ENCODE assay signal across 8 mouse cellular contexts in genomic region chr7:110061199-110061751, GRCm38 (mm10). TPM values are rescaled to one million over a fixed set of nuclear protein-coding genes. Genes with fewer than 3 reads are reported as not detected.
A peak's percentile ranks its signal among the peaks of the same experiment; 100 is the strongest.
DNase-seq lines count a peak whose midpoint lies in the region; ATAC-seq and TF ChIP-seq lines count a peak whose summit lies in the region.

Zfp143 (plus strand) TSS chr7:110061217.

- TF ChIP-seq CTCF in cortical plate, adult 2 months (IDR thresholded peaks at IDR 0.05; ENCODE audit: extremely low read depth, insufficient read depth, low read length) = no peak

- no peaks in the 10 kb centered on the region for H3K27me3 ChIP-seq in megakaryocyte, embryonic 14.5 days (replicated peaks)

- peak within 1 kb of the TSS; percentile 99 for H3K4me3 ChIP-seq in cortical plate, adult 2 months (ENCODE audit: insufficient read depth, low read length)
- H3K4me3 ChIP-seq in megakaryocyte, embryonic 14.5 days (replicated peaks) = peak within 1 kb of the TSS; percentile 97

- ATAC-seq in activated CD4-positive, CD25-positive, alpha-beta regulatory T cell, adult 4 months = peak; percentile 96

- peak; percentile 100 for DNase-seq in gastrocnemius, adult 8-10 months (ENCODE audit: low spot score in 2 of 2)
- DNase-seq in hindlimb bud, embryonic 11.5 days (ENCODE audit: extremely low spot score, low read depth, low spot score) = peak; percentile 99
- DNase-seq in left cerebral cortex, adult 8-10 months (ENCODE audit: low spot score in 2 of 2) = peak; percentile 100
- DNase-seq in right cerebral cortex, postnatal 10 days (ENCODE audit: low spot score in 2 of 2) = peak; percentile 100
- DNase-seq in urinary bladder, postnatal 25 days (ENCODE audit: low spot score) = peak; percentile 99

- TF ChIP-seq POLR2A in cortical plate, adult 2 months (IDR thresholded peaks at IDR 0.05; ENCODE audit: extremely low read depth, insufficient read depth, low read length) = peak; percentile 89

- peaks cover 49% of the 10 kb centered on the region for H3K36me3 ChIP-seq in megakaryocyte, embryonic 14.5 days (replicated peaks; ENCODE audit: low read length)

- H3K27ac ChIP-seq in cortical plate, adult 2 months (ENCODE audit: insufficient read depth, low read length) = peak within 1 kb of the TSS; percentile 99

- no peaks in the 10 kb centered on the region for H3K9me3 ChIP-seq in megakaryocyte, embryonic 14.5 days

- H3K4me1 ChIP-seq in cortical plate, adult 2 months (ENCODE audit: control insufficient read depth, insufficient read depth, low read length) = no peaks in the 10 kb centered on the region
- H3K4me1 ChIP-seq in megakaryocyte, embryonic 14.5 days = peaks cover 37% of the 10 kb centered on the region

RNA-seq across cellular contexts. Expression of gene Zfp143, which starts in this region (rescaled TPM):
- 10 to 100 TPM; 35.2 to 36.1 TPM for polyA plus RNA-seq in activated CD4-positive, CD25-positive, alpha-beta regulatory T cell, adult 4 months (2017; shearing (Covaris generic))
- 10.1 and 12.9 TPM in 2 replicates for polyA plus RNA-seq in cortical plate, adult 2 months (2012; rRNA removed)
- total RNA-seq in gastrocnemius, adult 8-10 months (2022) = 10 to 100 TPM in 2 of 4 experiments, 1 to 10 TPM in 2; 7.2 to 12.1 (median 10.4) TPM
- total RNA-seq in left cerebral cortex, adult 8-10 months (2022) = 10 to 100 TPM in 3 of 4 experiments, 1 to 10 TPM in 1; 9.2 to 11.1 (median 10.6) TPM
- polyA plus RNA-seq in megakaryocyte, embryonic 14.5 days (2012; ENCODE audit: insufficient read depth, low replicate concordance) = 0.18 and 0.78 TPM in 2 replicates

Comparison
In these comparisons a context has a peak if more than half of its experiments do, and no peak if none do; other contexts are left out.
1. Peak in every context shown above with its lines: DNase-seq, ATAC-seq, H3K4me3 ChIP-seq and H3K27ac ChIP-seq.